Mouse (Mus musculus): ENCODE results near the gene 4930562C15Rik.

- TF ChIP-seq CTCF (IDR thresholded peaks at IDR 0.05; ENCODE audit: insufficient read depth, low read length), result no peak
- no peak for TF ChIP-seq POLR2A (IDR thresholded peaks at IDR 0.05; ENCODE audit: borderline replicate concordance, extremely low read depth, low read depth, low read length)
Measured at GRCm38 (mm10) chr16:4876033-4876680, 40.9 kb downstream of the 4930562C15Rik start.

Data from lung, adult 2 months (tissue).